Mouse (Mus musculus) erythroid progenitor cell, adult 5-6 weeks (primary cell): Measurements from ENCODE around the gene Rbm33. TPM values are rescaled to one million over a fixed set of nuclear protein-coding genes. Genes with fewer than 3 reads are reported as not detected.

Source experiments
- ATAC-seq: replicated peaks from 2 replicates; pipeline ENCODE4 v1.8.0; 2016; ENCODE audit warnings: moderate number of reproducible peaks, mild to moderate bottlenecking, moderate TSS enrichment, inconsistent platforms; ENCODE audit not compliant: poor library complexity, low FRiP score, severe bottlenecking
- total RNA-seq, 2 experiments: library from RNA; stranded (forward) in 1 of 2; stranded (reverse) in 1 of 2; fragments of 150-400 nt in 1 of 2; fragments of 186-747, 209-891 nt in 1 of 2; gene quantifications; 2 replicates each; pipeline versions ENCODE4 v1.2.3 to v1.2.4; 2015 to 2017; ENCODE audit warnings: low replicate concordance in 2 of 2

Gene Rbm33
- 68.5 and 91.0 TPM in 2 replicates for total RNA-seq (2015; ENCODE audit: low replicate concordance)
- total RNA-seq (2017; ENCODE audit: low replicate concordance), result 101 and 126 TPM in 2 replicates

- ATAC-seq, result peak; percentile 90
Observed at GRCm38 (mm10) chr5:28316722-28317245, at the start of gene Rbm33. Gene Rbm33 (plus strand): TSS chr5:28317121.

GRCm38 (mm10) chr5:28267576-28267975, 49.3 kb upstream of the Rbm33 start:
- no peak for ATAC-seq

- ATAC-seq, result no peak
Observed at GRCm38 (mm10) chr5:28269469-28269991, 47.4 kb upstream of the Rbm33 start.

GRCm38 (mm10) chr5:28272836-28273235, 44.1 kb upstream of the Rbm33 start:
- ATAC-seq, result no peak

GRCm38 (mm10) chr5:28277279-28277678, 39.6 kb upstream of the Rbm33 start:
- no peak for ATAC-seq

- no peak for ATAC-seq
Observed at GRCm38 (mm10) chr5:28289111-28289510, 27.8 kb upstream of the Rbm33 start.

GRCm38 (mm10) chr5:28290630-28291029, 26.3 kb upstream of the Rbm33 start:
- ATAC-seq, result no peak

DNA sequence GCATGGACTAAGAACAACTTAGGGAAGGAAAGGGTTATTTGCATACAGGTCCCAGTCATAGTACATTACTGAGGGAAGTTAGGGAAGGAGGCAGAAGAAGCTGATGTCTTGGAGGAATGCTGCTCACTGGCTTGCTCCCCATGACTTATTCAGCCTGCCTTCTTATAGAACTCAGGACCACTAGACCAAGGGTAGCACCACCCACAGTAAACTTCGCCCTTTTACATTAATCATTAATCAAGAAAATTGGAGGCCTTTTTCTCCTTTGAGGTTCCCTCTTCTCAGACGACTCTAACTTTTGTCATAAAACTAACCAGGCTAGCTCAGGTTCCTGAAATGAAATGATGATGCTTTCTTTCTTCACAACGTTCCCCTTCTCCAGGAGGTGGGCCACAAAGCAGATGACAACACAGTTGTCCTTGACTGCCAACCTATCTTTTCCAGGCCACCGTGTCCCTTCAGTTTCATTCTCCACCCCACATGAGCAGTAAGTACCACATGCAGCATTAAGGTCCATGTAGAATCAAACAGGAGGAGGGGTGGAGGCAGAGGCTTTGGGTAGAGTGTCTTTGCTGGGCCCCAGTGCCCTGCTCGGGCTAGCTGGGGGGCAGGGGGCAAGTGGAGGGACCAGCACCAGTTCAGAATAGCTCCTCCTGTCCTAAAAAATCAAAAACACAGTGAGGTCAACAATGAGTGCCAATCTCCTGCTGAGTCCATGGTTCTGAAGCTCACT, 25.6 kb upstream of the Rbm33 start:
- no peak for ATAC-seq

- no peak for ATAC-seq
Observed at GRCm38 (mm10) chr5:28292281-28292680, 24.6 kb upstream of the Rbm33 start.

DNA sequence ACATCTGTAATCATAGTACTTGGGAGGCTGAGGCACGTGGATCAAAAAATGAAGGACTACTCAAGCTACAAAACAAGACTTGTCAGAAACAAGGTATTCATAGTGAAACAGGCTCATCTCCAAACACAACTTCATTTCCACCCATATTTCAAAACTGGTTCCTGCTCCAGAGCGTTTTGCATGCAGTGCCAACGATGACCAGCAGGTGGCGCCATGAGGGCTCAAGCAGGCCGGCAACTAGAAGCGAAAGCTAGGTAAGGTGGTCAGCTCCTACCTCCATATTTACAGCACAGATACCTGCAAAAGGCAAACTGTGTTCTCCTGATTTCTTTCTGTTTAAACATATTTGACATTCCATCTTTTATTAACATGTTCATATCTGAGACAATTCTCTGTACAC, 22.9 kb upstream of the Rbm33 start:
- peak; percentile 70 for ATAC-seq

- no peak for ATAC-seq
Observed at GRCm38 (mm10) chr5:28298161-28298560, 18.8 kb upstream of the Rbm33 start.

DNA sequence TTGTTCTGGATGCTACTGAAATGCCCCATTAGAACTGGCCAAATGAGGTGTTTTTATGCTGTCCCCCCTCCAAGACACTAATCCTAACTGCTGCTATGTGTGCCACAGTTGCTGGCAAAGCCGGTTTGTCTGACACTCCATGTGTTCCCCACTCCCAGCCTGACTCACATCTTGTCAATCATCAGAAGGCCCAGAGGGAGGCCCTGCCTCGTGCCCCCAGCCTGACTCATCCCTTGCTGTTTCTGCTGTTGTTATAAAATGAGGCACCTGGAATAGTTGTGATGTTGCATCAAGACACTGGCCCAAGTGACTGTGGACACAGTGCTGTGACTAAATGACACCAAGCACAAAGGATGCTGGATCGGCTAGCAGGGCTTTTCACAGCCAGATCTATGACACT, 18.2 kb upstream of the Rbm33 start:
- no peak for ATAC-seq

GRCm38 (mm10) chr5:28299346-28299745, 17.6 kb upstream of the Rbm33 start:
- ATAC-seq, result no peak

GRCm38 (mm10) chr5:28302671-28303070, 14.2 kb upstream of the Rbm33 start:
- no peak for ATAC-seq

DNA sequence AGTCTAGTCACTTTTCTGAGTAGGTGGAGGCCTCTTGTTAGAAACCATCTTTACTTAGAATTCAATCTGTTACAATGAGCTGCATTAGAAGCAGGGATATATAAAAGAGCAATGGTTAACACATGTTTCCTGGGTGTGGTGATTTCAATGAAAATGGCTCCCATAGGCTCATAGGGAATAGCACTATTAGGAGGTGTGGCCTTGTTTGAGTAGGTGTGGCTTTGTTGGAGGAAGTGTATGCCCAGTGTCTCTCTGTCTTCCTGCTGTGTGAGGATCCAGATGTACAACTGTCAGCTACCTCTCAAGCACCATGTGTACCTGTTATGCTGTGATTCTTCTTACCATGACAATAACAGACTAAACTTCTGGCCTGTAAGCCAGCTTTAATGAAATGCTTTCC, 12.4 kb upstream of the Rbm33 start:
- ATAC-seq, result no peak

DNA sequence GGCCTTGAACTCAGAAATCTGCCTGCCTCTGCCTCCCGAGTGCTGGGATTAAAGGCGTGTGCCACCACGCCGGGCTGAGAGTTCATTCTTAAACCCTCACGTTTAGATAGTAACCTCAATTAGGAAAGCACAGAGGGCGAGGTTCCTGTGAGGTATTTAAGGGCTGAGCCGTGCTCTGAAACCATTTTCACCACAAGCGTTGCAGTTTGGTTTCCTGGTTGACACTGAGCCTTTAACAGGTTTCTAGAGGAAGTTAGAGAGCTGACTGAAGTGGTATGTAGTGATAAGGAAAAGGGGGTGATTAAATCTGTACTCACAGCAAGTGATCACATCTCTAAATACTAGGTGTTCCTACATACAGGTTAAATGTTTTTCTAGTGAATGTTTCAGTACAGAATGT, 1.4 kb upstream of the Rbm33 start:
- ATAC-seq, result no peak

- ATAC-seq, result peak; percentile 66
Observed at GRCm38 (mm10) chr5:28316151-28316721, 685 bp upstream of the Rbm33 start.

DNA sequence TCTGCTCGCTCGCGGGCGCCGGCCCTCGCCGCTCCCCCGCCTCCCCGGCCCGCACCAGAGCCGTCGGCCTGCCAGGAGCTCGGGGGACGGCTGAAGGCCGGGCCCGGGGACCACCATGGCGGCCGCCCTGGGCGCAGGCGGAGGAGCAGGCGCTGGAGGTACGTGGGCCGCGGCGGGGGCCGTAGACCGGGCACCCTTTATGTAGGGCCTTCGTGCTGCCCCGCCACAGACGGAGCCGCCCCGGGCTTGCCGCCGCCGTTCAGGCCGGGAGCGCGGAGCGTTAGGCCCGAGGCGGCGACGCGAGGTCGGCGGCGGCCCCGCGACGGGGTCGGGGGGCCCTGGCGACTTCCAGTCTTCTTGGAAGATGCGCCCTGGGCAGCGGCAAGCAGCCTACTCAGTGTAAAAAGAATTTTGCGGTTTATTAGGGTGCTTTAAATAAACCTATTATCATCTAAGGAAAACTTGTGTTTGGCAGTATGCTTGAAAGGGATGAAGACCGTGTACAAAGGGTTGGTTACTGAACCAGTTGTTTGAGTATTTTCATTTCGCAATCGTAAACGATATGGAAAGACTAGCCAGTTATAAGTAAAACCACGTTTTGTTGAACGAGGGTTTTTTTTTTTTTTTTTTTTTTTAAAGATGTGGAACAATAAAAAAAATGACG, 464 bp downstream of the Rbm33 start:
- ATAC-seq, result no peak

GRCm38 (mm10) chr5:28317917-28318267, 971 bp downstream of the Rbm33 start:
- no peak for ATAC-seq

- ATAC-seq, result no peak
Observed at GRCm38 (mm10) chr5:28318671-28319070, 1.8 kb downstream of the Rbm33 start.

DNA sequence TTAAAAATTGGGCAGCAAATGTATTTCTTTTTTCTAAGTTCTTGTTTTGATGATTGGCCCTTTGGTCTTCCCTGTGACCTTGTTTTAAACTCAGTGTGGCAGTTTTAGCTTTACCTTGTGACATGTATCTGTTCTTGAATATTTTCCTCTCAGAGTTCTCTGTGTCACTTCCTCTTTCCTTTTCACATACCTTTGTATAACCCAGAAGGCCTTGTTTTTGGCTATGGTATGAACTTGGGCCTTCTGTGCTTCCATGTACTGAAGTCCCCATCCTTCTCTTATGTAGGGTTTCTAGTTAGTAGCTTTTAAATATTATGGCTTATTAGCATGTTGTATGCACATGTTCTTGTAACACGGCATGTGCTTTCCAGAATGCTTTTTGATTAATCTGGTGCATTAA, 4.8 kb downstream of the Rbm33 start:
- ATAC-seq, result no peak
